Mouse (Mus musculus) liver, adult (tissue): ENCODE data around the gene Myo1b.

Experiments used
- GATA4 ChIP-seq: IDR thresholded peaks from 2 replicates; pipeline ENCODE4 v1.6.1; 2014; ENCODE audit warnings: mild to moderate bottlenecking, low read length; ENCODE audit not compliant: insufficient replicate concordance

Myo1b gene

GRCm38 (mm10) chr1:51909204-51909603, 6.7 kb downstream of the Myo1b start:
- TF ChIP-seq GATA4: no peak

GRCm38 (mm10) chr1:51907821-51908220, 8.1 kb downstream of the Myo1b start:
- no peak for TF ChIP-seq GATA4

DNA sequence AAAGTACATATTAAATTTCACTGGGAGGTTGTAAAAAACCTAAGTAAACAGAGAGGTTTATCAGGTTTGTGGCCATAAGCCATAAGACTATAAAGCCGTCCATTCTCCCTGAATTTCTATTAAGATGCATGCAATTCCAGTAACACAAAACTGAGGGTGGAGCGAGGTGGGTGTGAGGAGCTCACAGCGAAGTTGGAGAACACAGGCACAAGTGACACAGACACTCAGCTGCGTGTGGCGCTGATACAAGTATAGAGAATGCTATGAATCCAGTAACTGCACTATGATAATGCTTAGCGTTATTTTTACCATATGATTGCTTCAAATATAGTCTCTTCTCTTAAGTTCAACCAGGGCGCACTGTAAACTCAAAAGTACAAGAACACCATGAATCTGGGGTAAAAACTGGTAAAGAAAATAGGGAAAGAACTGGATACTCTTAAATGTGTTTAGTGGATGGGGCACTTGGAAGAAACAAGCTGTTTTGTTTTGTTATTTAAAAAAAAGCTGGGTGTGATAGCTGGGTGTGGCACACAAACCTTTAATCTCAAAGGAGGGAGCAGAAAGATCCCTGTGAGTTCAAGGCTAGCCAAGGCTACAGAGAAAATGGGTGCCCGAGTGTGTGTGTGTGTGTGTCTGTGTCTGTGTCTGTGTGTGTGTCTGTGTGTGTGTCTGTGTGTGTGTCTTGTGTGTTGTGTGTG, 9.5 kb downstream of the Myo1b start:
- TF ChIP-seq GATA4: no peak

DNA sequence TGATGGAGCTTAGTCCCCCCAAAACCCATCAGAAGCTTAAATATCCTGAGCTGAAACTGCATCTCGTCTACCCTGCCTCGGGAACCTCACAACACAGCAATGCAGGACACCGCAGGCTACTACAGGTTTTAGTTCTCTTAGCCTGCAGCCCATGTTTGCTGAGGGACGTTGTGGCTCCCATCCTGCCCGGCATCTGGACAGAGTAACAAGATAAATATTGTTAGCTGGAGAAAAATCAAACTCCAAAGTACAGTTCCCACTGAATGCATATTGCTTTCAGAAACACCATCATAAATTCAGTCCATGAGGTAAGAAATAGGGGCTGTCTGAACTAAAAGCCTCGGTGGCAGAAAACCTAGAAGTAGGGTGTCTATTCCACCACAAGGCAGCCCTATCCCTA, 10.8 kb downstream of the Myo1b start:
- no peak for TF ChIP-seq GATA4

GRCm38 (mm10) chr1:51897160-51897572, 18.7 kb downstream of the Myo1b start:
- TF ChIP-seq GATA4: no peak

DNA sequence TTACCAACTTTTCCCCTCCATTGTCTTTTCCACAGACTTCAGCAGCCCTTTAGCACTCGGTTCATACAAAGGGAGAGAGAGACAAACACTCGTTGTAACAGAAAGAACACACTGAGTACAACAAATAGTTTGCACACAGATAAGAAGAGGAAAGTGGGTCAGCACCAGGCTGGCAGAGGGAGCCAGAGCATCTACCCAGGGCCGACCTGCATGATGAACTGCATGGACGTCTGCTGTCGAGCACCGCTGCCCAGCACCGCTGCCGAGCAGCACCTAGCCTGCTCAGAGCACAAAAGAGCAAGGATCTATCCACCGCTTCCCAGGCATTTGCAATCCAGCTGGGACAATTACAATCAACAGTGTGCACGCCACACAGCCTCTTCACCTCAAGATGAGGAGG, 19.9 kb downstream of the Myo1b start:
- peak; percentile 90; the same call in 1 of the 2 replicates for TF ChIP-seq GATA4

DNA sequence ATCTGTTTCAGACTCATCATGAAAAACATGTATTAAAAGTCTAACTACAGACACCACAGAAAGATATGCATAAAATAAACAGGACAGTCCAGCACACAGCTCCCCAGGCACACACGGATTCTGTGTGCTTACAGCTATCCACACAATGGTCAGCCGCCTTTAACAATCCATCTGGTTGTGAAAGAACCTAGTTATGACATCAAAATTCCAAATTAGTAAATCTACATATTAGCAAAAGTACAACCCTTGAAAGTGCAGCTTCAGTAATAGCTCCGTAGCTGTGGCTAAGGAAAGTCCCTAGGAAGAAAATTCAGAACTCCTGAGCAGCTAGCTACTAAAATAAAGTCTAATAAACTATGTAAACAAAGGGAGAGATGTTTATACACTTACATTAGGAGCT, 21.1 kb downstream of the Myo1b start:
- no peak for TF ChIP-seq GATA4

DNA sequence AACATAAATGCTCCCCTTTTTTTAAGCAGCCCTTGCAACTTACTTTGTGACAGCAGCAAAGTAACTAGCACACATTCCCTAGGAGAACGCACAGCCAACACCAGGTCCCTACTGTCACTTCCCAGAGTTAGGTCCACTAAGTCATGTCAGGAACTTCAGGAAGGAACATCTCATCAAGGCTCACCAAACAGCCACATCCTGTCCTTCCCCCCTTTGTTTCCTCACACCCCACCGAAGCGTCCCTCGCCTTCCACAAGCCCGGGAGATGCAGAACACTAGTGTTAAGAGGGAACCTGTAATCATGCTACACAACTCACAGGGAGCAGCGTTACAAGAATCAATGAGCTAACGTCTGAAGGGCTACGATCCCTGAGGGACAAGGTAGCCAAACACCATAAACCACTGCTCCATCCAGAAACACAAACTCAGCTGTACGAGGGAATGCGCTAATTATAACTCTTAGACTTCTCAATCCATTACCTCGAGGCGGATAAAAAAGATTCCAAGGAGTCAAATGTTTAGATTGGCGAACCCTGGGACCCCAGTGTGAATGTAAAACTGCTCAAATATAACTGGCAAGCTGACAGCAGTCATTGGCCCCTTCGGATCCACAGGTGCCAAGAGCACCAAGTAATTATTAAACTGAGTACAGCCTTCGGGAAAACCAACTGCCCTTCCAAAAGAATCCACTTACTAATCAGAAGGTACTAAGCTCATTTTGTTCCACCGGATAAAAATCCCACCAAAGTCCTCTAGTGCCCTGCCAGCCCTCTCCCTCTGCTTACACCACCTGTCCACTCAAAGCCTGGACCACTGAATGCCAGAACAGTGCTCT, 22.1 kb downstream of the Myo1b start:
- no peak for TF ChIP-seq GATA4

DNA sequence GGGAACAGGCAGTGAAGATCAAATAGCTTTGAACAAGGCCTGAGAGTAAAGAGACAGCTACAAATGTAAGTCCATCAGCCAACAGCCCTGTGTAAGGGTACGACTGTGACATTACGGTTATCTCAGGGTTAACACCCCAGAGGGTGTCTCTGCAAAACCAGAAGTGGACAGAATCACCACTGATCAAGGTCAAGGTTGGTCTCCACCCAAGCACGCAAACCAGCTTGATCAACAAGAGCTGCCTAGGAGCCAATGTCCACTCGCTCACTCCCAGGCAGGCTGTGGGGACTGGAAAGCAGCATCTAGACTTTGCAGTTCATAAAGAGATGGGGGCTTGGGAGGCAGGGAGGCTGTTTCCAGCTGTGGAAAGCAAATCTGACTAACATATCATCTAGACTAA, 23.9 kb downstream of the Myo1b start:
- TF ChIP-seq GATA4: no peak

- no peak for TF ChIP-seq GATA4
Observed at GRCm38 (mm10) chr1:51888046-51888813, 27.6 kb downstream of the Myo1b start.

GRCm38 (mm10) chr1:51885356-51885983, 30.4 kb downstream of the Myo1b start:
- TF ChIP-seq GATA4: no peak

DNA sequence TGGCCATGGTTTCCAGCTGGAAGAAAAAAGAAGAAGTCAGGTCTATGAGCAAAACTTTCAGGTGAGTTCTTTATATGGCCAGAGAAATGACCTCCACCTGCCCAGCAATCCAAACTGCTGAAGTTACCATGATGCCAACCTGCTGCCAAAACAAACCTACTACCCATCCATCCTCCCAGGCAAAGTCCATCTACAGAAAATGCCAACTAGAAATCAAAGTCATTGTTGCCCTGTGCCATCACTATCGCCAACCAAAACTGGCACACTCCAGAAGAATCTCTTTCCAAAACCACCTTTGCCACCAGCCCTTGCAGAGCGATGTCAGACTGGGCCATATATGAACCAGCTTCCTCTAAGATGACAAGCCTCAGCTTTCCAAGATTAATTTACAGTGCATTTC, 32.7 kb downstream of the Myo1b start:
- peak; percentile 21; the same call in 1 of the 2 replicates for TF ChIP-seq GATA4

GRCm38 (mm10) chr1:51882752-51883151, 33.1 kb downstream of the Myo1b start:
- TF ChIP-seq GATA4: peak; percentile 78; the same call in 1 of the 2 replicates

DNA sequence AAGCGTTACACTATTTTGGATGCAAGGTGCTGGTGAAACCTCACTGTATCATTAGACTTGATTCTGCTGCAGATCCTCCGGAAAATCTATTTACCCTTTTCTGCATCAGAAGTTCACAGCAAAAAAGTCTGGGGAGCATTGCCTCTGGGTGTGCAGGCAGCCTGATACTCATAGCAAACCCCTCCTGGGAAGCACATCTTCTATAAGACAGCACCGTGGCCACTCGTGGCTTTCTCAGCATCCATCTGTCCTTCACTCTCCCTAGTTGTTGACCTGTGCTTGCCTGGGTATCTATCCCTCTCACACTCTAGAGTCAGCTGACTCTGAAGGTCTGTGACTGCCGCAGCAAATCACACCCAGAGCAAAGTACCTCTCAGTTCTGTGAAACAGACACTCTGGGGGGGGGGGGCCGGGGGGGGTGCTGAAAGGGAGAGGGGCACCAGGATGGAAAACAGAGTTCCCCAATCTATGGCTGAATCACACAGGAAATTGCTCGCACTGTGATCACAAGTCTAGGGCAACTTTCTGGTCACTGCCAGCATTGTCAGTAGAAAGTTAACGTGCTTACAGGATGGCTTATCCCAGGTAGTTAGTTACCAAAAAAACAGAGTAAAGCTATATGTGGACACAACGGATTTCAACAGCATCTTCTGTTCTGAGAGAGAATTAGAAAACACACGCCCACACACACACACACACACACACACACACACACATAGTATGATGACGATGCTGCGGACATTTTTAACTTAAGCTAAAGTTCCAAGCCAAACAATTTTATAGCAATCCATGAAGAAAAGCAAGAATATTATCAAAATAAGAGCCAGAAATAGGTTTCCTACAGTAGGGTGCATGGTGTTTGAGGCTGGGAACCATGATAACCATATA, 35.7 kb downstream of the Myo1b start:
- TF ChIP-seq GATA4: no peak
